ENCODE assay signal across 9 mouse cellular contexts in genomic region chr5:67821987-67822401, GRCm38 (mm10). TPM values are rescaled to one million over a fixed set of nuclear protein-coding genes. Genes with fewer than 3 reads are reported as not detected.
DNase-seq lines count a peak whose midpoint lies in the region; ATAC-seq and TF ChIP-seq lines count a peak whose summit lies in the region.
"Had no signal": no experiment of that assay in that cellular context is flagged by ENCODE, and none has a peak within 500 bp of the region (broad histone marks: within the 10 kb centered on the region; RNA-seq: fewer than 3 reads in every experiment).

No protein-coding gene starts in this region.

- H3K27ac ChIP-seq in left cerebral cortex, adult 2 months = peak overlapping the region; percentile 48; the same call in 1 of the 2 replicates
- peak overlapping the region; percentile 47 for H3K27ac ChIP-seq in heart, embryonic 15.5 days
- no peak overlapping the region for H3K27ac ChIP-seq in lung, postnatal 0 days (ENCODE audit: low read length)
- H3K27ac ChIP-seq in spleen, adult 2 months (ENCODE audit: insufficient read depth, low read length) = peak overlapping the region; percentile 72
- H3K27ac ChIP-seq: midbrain, embryonic 12.5 days had no signal

- DNase-seq in left cerebral cortex, adult 2 months (ENCODE audit: extremely low spot score in 1 of 2, low spot score in 2 of 2) = no peak
- DNase-seq in left cerebral cortex, postnatal 4 days = no peak
- peak; percentile 43 for DNase-seq in lung, postnatal 0 days (ENCODE audit: low spot score)
- peak; percentile 52 to 78 for DNase-seq in spleen, adult 2 months (ENCODE audit: low read depth in 1 of 2, low spot score in 2 of 2)
- DNase-seq in adipocyte (ENCODE audit: low spot score) = no peak
- no peak for DNase-seq in testis, postnatal 14 days (ENCODE audit: low spot score)

- 62% methylated on average over 8 of the region's 8 CpGs for WGBS in heart, embryonic 15.5 days
- 54% methylated on average over 8 of the region's 8 CpGs for WGBS in lung, postnatal 0 days
- 14% methylated on average over 8 of the region's 8 CpGs for WGBS in spleen, adult 2 months

- ATAC-seq in heart, embryonic 15.5 days (replicated peaks; ENCODE audit: insufficient number of reproducible peaks, insufficient read depth, low FRiP score, low read depth) = peak; percentile 31
- peak; percentile 23 for ATAC-seq in lung, postnatal 0 days
- no peak for ATAC-seq in cerebellum, adult (ENCODE audit: insufficient number of reproducible peaks, low FRiP score, low TSS enrichment)

- peaks cover 4% of the 10 kb centered on the region for H3K4me1 ChIP-seq in heart, embryonic 15.5 days (replicated peaks)
- H3K4me1 ChIP-seq in lung, postnatal 0 days (ENCODE audit: insufficient read depth, low read depth, low read length) = peaks cover 6% of the 10 kb centered on the region; the same call in 1 of the 2 replicates
- peaks cover 19% of the 10 kb centered on the region for H3K4me1 ChIP-seq in spleen, adult 2 months (ENCODE audit: control insufficient read depth, insufficient read depth, insufficient read length)

- TF ChIP-seq CTCF in left cerebral cortex, adult 2 months (IDR thresholded peaks at IDR 0.05) = no peak
- no peak for TF ChIP-seq CTCF in lung, postnatal 0 days (IDR thresholded peaks at IDR 0.05)
- no peak for TF ChIP-seq CTCF in spleen, adult 2 months (IDR thresholded peaks at IDR 0.05; ENCODE audit: extremely low read depth, insufficient read depth, insufficient read length, insufficient replicate concordance)

- H3K4me2 ChIP-seq in heart, embryonic 15.5 days = 0 out of 2 replicates have a peak overlapping the region, but pooled peaks have one; percentile 15
- H3K4me2 ChIP-seq in lung, postnatal 0 days (replicated peaks; ENCODE audit: low read depth, low read length) = no peak overlapping the region
- H3K4me2 ChIP-seq: midbrain, embryonic 12.5 days had no signal

- TF ChIP-seq EP300 in lung, postnatal 0 days (IDR thresholded peaks at IDR 0.05) = no peak

- intact Hi-C loops in left cerebral cortex, adult 2 months (cut with DNase I) = no loop called here
- intact Hi-C loops in left cerebral cortex, postnatal 4 days (cut with DNase I) = no loop called here

- no peak for TF ChIP-seq POLR2A in spleen, adult 2 months (IDR thresholded peaks at IDR 0.05; ENCODE audit: low read depth, low read length)

- H3K36me3 ChIP-seq in heart, embryonic 15.5 days = no peaks in the 10 kb centered on the region
- no peaks in the 10 kb centered on the region for H3K36me3 ChIP-seq in lung, postnatal 0 days (ENCODE audit: insufficient read depth, low read length)
- no peaks in the 10 kb centered on the region for H3K36me3 ChIP-seq in spleen, adult 2 months (ENCODE audit: control insufficient read depth, insufficient read depth, low read length)
- H3K36me3 ChIP-seq: midbrain, embryonic 12.5 days had no signal

- H3K4me3 ChIP-seq in left cerebral cortex, adult 2 months = no peak overlapping the region
- no peak overlapping the region for H3K4me3 ChIP-seq in heart, embryonic 15.5 days
- H3K4me3 ChIP-seq in lung, postnatal 0 days (ENCODE audit: low read depth, low read length) = no peak overlapping the region
- no peak overlapping the region for H3K4me3 ChIP-seq in spleen, adult 2 months (ENCODE audit: extremely low read depth, insufficient read depth, insufficient read length)
- H3K4me3 ChIP-seq: midbrain, embryonic 12.5 days had no signal

- H3K9ac ChIP-seq in heart, embryonic 15.5 days = no peak overlapping the region
- H3K9ac ChIP-seq in lung, postnatal 0 days (replicated peaks; ENCODE audit: low read depth) = no peak overlapping the region
- H3K9ac ChIP-seq: midbrain, embryonic 12.5 days had no signal

- no peaks in the 10 kb centered on the region for H3K9me3 ChIP-seq in heart, embryonic 15.5 days (replicated peaks)
- no peaks in the 10 kb centered on the region for H3K9me3 ChIP-seq in lung, postnatal 0 days (ENCODE audit: low read length)
- H3K9me3 ChIP-seq: midbrain, embryonic 12.5 days had no signal

- H3K27me3 ChIP-seq in heart, embryonic 15.5 days = no peaks in the 10 kb centered on the region
- no peaks in the 10 kb centered on the region for H3K27me3 ChIP-seq in lung, postnatal 0 days (replicated peaks; ENCODE audit: insufficient read depth, low read length)
- no peaks in the 10 kb centered on the region for H3K27me3 ChIP-seq in spleen, adult 2 months (ENCODE audit: control insufficient read depth, insufficient read depth, low read length)
- H3K27me3 ChIP-seq: midbrain, embryonic 12.5 days had no signal

RNA-seq across cellular contexts. Expression of gene Atp8a1, which starts 25.2 kb away (rescaled TPM):
- 100 to 1,000 TPM; 171 to 190 TPM for total RNA-seq in left cerebral cortex, adult 2 months (2021)
- total RNA-seq in left cerebral cortex, postnatal 4 days (2021) = 100 to 1,000 TPM; 163 to 172 TPM
- polyA plus RNA-seq in heart, embryonic 15.5 days (2015; fragmentation: Nextera tagmentation; extraction: Ambion mirVana) = 6.2 and 11.9 TPM in 2 replicates
- polyA plus RNA-seq in lung, postnatal 0 days (2015; fragmentation: Nextera tagmentation; extraction: Ambion mirVana) = 68.9 and 88.2 TPM in 2 replicates
- 24.6 and 38.1 TPM in 2 replicates for polyA plus RNA-seq in spleen, adult 2 months (2012; rRNA removed)

Comparison
In these comparisons a context has a peak if more than half of its experiments do, and no peak if none do; other contexts are left out.
1. DNase-seq: peak in lung, postnatal 0 days (single experiment) and spleen, adult 2 months (2 of 2); none in left cerebral cortex, adult 2 months (0 of 2), left cerebral cortex, postnatal 4 days (single experiment), adipocyte (single experiment) and testis, postnatal 14 days (single experiment).